Mouse (Mus musculus): ENCODE results near the gene Cadm4. TPM values are rescaled to one million over a fixed set of nuclear protein-coding genes. Genes with fewer than 3 reads are reported as not detected.

Cadm4 gene
- total and polyA plus RNA-seq, 3 experiments, result 0.16 to 0.59 (median 0.36) TPM

DNA sequence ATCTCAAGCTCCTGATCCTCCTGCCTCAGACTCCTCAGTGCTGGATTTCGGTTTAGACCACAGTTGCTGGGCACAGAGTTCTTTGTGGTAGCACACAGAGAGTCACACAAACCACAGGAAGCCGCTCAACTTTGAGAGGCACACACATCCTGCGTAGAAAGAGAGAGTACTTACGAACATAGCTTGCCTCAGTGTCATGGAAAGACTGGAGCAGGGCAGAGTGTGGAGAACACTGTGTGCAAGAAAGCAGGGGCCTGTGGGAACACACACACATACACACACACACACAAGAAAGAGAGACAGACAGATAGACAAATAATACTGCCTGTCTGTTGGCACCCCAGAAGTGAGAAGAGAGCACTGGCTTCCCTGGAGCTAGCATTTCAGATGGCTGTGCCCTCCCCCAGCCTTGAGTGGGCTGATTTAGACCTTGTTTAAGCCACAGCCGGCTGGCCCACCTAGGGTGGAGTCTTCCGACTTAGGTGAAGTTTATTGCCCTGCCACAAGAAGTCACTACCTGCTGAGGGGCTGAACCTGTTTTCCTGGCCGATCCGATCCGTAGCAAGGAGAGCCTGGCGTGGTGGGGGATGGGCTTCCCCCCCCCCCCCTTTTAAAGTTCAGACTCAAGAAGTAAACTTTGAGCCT is 24.0 kb upstream of the Cadm4 start:
- Histone ChIP-seq H3K4me3 (replicated peaks in 1 of 3; ENCODE audit: low read depth in 2 of 3, low read length in 2 of 3, poor library complexity in 1 of 3) (no peak overlapping the region), H3K9me3 (replicated peaks; ENCODE audit: low read length) (no peaks in the 10 kb centered on the region), H3K36me3 (replicated peaks in 1 of 2; ENCODE audit: control insufficient read depth in 1 of 2, insufficient read depth in 1 of 2, low read length in 1 of 2) (no peaks in the 10 kb centered on the region), H3K79me2 (replicated peaks; ENCODE audit: control insufficient read depth, extremely low read depth, insufficient read depth, poor library complexity, severe bottlenecking) (no peaks in the 10 kb centered on the region), H3K4me1 (ENCODE audit: control insufficient read depth in 1 of 2, insufficient read depth in 2 of 2) (peaks cover 10 to 21% of the 10 kb centered on the region in 2 experiments; a peak in 3 of 4 replicates), H3K27me3 (replicated peaks) (peaks cover 60% of the 10 kb centered on the region), H3K4me2 (ENCODE audit: insufficient read depth, low read depth, poor library complexity, severe bottlenecking) (peak overlapping the region; percentile 24; the same call in 1 of the 2 replicates), H3K9ac (ENCODE audit: insufficient read depth, low read depth) (no peak overlapping the region), H3K27ac (ENCODE audit: insufficient read depth, low read depth) (no peak overlapping the region)
- TF ChIP-seq POLR2AphosphoS2 (IDR thresholded peaks at IDR 0.05; ENCODE audit: low read depth, low read length), result no peak
- TF ChIP-seq BHLHE40 (IDR thresholded peaks at IDR 0.05; ENCODE audit: low read depth, low read length), result peak; percentile 54
- 0 out of 2 replicates have a peak, but pooled peaks have one; percentile 28 for TF ChIP-seq ETS1 (conservative IDR thresholded peaks at IDR 0.05; ENCODE audit: low read depth, low read length)
- TF ChIP-seq MAX (IDR thresholded peaks at IDR 0.05; ENCODE audit: low read length), result no peak
- dilution Hi-C loops (cut with MboI; ENCODE audit: extremely low pct_ligation_motif_present, extremely low pct_unique_long_range_greater_than_20kb, low sequenced_read_pairs) (no loop called here), in situ Hi-C loops (cut with MboI; ENCODE audit: low pct_ligation_motif_present, low pct_unique_long_range_greater_than_20kb, low sequenced_read_pairs) (no loop called here)
- DNase-seq (ENCODE audit: extremely low read depth), result peak; percentile 38

DNA sequence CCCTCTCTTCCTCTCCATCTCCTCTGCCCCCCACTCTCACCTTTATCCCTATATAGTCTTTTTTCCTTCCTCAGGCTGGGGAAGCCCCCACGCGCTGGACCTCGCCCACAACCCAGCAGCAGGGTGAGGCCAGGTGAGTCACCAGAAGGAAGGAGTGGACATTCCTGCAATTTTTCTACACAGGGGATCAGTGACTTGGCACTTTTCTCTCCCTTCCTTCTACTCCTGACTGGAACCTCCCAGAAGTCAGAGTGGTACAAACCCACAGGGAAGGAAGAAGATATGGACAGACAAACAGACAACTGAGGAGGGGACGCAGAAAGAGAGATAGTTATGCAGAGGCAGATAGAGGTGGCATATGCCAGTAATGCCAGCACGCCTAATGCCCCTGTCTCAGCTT is 22.4 kb upstream of the Cadm4 start:
- Histone ChIP-seq H3K36me3 (replicated peaks in 1 of 2; ENCODE audit: control insufficient read depth in 1 of 2, insufficient read depth in 1 of 2, low read length in 1 of 2) (no peaks in the 10 kb centered on the region), H3K27ac (ENCODE audit: insufficient read depth, low read depth) (no peak overlapping the region), H3K9ac (ENCODE audit: insufficient read depth, low read depth) (no peak overlapping the region), H3K27me3 (replicated peaks) (peaks cover 57% of the 10 kb centered on the region), H3K4me1 (ENCODE audit: control insufficient read depth in 1 of 2, insufficient read depth in 2 of 2) (peaks cover 10 to 15% of the 10 kb centered on the region in 2 experiments; a peak in 3 of 4 replicates), H3K9me3 (replicated peaks; ENCODE audit: low read length) (no peaks in the 10 kb centered on the region), H3K79me2 (replicated peaks; ENCODE audit: control insufficient read depth, extremely low read depth, insufficient read depth, poor library complexity, severe bottlenecking) (no peaks in the 10 kb centered on the region), H3K4me3 (replicated peaks in 1 of 3; ENCODE audit: low read depth in 2 of 3, low read length in 2 of 3, poor library complexity in 1 of 3) (no peak overlapping the region), H3K4me2 (ENCODE audit: insufficient read depth, low read depth, poor library complexity, severe bottlenecking) (no peak overlapping the region)
- TF ChIP-seq MAFK (IDR thresholded peaks at IDR 0.05; ENCODE audit: insufficient replicate concordance, low read length) (no peak), ZMIZ1 (IDR thresholded peaks at IDR 0.05; ENCODE audit: low read depth, low read length) (no peak), NELFE (IDR thresholded peaks at IDR 0.05; ENCODE audit: low read depth, low read length) (no peak), MXI1 (IDR thresholded peaks at IDR 0.05; ENCODE audit: low read depth, low read length) (no peak), MEF2A (IDR thresholded peaks at IDR 0.05; ENCODE audit: borderline replicate concordance, low read depth, low read length) (no peak), PAX5 (IDR thresholded peaks at IDR 0.05; ENCODE audit: low read length) (no peak), E2F4 (IDR thresholded peaks at IDR 0.05; ENCODE audit: insufficient replicate concordance, low read depth, low read length) (no peak), JUN (IDR thresholded peaks at IDR 0.05; ENCODE audit: insufficient read depth, low read depth, low read length) (no peak), TBP (conservative IDR thresholded peaks at IDR 0.05; ENCODE audit: low read depth, low read length) (no peak)
- dilution Hi-C loops (cut with MboI; ENCODE audit: extremely low pct_ligation_motif_present, extremely low pct_unique_long_range_greater_than_20kb, low sequenced_read_pairs), result no loop called here
- in situ Hi-C loops (cut with MboI; ENCODE audit: low pct_ligation_motif_present, low pct_unique_long_range_greater_than_20kb, low sequenced_read_pairs), result no loop called here
- no peak for DNase-seq (ENCODE audit: extremely low read depth)
